Mouse (Mus musculus): ENCODE results near the gene Kcna5. TPM values are rescaled to one million over a fixed set of nuclear protein-coding genes. Genes with fewer than 3 reads are reported as not detected.

The Kcna5 gene
- total and polyA plus RNA-seq, 2 experiments, result under 0.01 TPM; not detected in 1

DNA sequence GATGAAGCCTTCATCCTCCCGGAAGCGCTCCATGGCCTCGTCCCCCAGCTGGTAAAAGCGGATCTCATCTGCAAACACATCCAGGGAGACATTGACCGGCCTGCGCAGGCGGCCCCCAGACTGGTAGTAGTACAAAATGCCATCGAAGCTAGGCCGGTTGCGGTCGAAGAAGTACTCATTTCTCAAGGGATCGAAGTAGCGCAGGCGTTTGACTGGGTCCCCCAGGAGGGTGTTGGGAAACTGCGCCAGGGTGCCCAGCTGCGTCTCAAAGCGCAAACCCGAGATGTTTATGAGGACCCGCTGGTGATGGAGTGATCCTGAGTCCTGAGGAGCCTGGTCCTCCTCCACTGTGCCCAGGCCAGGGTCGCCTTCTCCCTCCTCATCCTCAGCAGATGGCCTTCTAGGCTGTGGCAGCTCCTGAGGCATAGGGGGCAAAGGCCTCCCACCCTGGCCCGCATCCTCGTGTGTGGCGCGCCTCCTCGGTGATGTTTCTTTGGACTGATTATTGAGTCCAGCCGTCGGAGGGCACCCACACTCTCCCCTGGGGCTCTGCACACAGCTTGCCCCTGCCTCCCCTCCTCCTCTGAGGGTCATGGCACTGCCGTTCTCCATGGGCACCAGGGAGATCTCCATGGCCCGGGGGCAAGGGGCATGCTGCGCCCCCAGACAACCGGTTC, 543 bp downstream of the Kcna5 start:
- Histone ChIP-seq H3K9ac (ENCODE audit: low read depth, low read length) (no peak overlapping the region), H3K36me3 (ENCODE audit: control insufficient read depth, insufficient read depth, low read length) (no peaks in the 10 kb centered on the region), H3K27me3 (ENCODE audit: control insufficient read depth, insufficient read depth, low read length) (no peaks in the 10 kb centered on the region; the same call in 1 of the 2 replicates), H3K27ac (replicated peaks; ENCODE audit: insufficient read depth, low read depth, low read length) (no peak overlapping the region), H3K79me2 (ENCODE audit: control insufficient read depth, insufficient read depth, low read length) (no peaks in the 10 kb centered on the region), H3K4me1 (ENCODE audit: control insufficient read depth, insufficient read depth, low read length) (no peaks in the 10 kb centered on the region), H3K4me3 (ENCODE audit: insufficient read depth, low read depth, low read length) (peak overlapping the region; percentile 1; the same call in 1 of the 2 replicates)
- TF ChIP-seq CTCF (IDR thresholded peaks at IDR 0.05; ENCODE audit: low read depth, low read length) (no peak), POLR2A (IDR thresholded peaks at IDR 0.05; ENCODE audit: extremely low read depth, insufficient read depth, low read length) (no peak)
- DNase-seq (ENCODE audit: extremely low read depth, low read depth, low spot score), result no peak
- 13% methylated on average over 31 of the region's 31 CpGs for WGBS

- Histone ChIP-seq H3K4me3 (ENCODE audit: insufficient read depth, low read depth, low read length) (no peak overlapping the region), H3K27me3 (ENCODE audit: control insufficient read depth, insufficient read depth, low read length) (no peaks in the 10 kb centered on the region; the same call in 1 of the 2 replicates), H3K36me3 (ENCODE audit: control insufficient read depth, insufficient read depth, low read length) (no peaks in the 10 kb centered on the region), H3K9ac (ENCODE audit: low read depth, low read length) (no peak overlapping the region), H3K27ac (replicated peaks; ENCODE audit: insufficient read depth, low read depth, low read length) (no peak overlapping the region), H3K79me2 (ENCODE audit: control insufficient read depth, insufficient read depth, low read length) (no peaks in the 10 kb centered on the region), H3K4me1 (ENCODE audit: control insufficient read depth, insufficient read depth, low read length) (no peaks in the 10 kb centered on the region)
- TF ChIP-seq CTCF (IDR thresholded peaks at IDR 0.05; ENCODE audit: low read depth, low read length), result no peak
- no peak for TF ChIP-seq POLR2A (IDR thresholded peaks at IDR 0.05; ENCODE audit: extremely low read depth, insufficient read depth, low read length)
- no peak for DNase-seq (ENCODE audit: extremely low read depth, low read depth, low spot score)
- 87% methylated on average over 4 of the region's 4 CpGs for WGBS
These were observed 3.9 kb downstream of the Kcna5 start for GRCm38 (mm10) chr6:126531306-126531705.

DNA sequence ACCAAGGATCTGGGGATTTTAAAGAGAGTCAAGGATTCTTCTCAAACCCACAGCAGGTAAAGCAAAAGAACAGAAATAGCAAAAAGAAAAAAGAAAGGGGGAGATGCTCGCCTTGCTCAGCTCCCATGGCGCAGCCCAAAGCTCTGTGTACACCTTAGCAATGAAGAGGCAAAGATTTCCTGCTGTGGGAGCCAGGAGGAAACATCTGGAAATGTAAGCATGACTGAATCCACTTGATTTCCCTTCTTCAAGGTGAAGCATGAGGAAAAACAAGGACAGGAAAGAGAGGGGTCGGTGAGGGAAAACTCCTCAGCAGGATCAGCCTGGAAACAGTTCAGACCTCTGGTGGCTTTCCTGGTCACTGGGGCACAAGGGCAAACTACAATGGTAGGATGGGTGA, 5.2 kb downstream of the Kcna5 start:
- Histone ChIP-seq H3K9ac (ENCODE audit: low read depth, low read length) (no peak overlapping the region), H3K36me3 (ENCODE audit: control insufficient read depth, insufficient read depth, low read length) (no peaks in the 10 kb centered on the region), H3K27me3 (ENCODE audit: control insufficient read depth, insufficient read depth, low read length) (no peaks in the 10 kb centered on the region; the same call in 1 of the 2 replicates), H3K27ac (replicated peaks; ENCODE audit: insufficient read depth, low read depth, low read length) (no peak overlapping the region), H3K79me2 (ENCODE audit: control insufficient read depth, insufficient read depth, low read length) (no peaks in the 10 kb centered on the region), H3K4me3 (ENCODE audit: insufficient read depth, low read depth, low read length) (no peak overlapping the region), H3K4me1 (ENCODE audit: control insufficient read depth, insufficient read depth, low read length) (no peaks in the 10 kb centered on the region)
- 66% methylated on average over 3 of the region's 3 CpGs for WGBS
- DNase-seq (ENCODE audit: extremely low read depth, low read depth, low spot score), result no peak
- TF ChIP-seq CTCF (IDR thresholded peaks at IDR 0.05; ENCODE audit: low read depth, low read length) (no peak), POLR2A (IDR thresholded peaks at IDR 0.05; ENCODE audit: extremely low read depth, insufficient read depth, low read length) (no peak)

- WGBS, result 50% methylated on average over 10 of the region's 10 CpGs
- Histone ChIP-seq H3K4me3 (ENCODE audit: insufficient read depth, low read depth, low read length) (no peak overlapping the region), H3K4me1 (ENCODE audit: control insufficient read depth, insufficient read depth, low read length) (no peaks in the 10 kb centered on the region), H3K36me3 (ENCODE audit: control insufficient read depth, insufficient read depth, low read length) (no peaks in the 10 kb centered on the region), H3K9ac (ENCODE audit: low read depth, low read length) (no peak overlapping the region), H3K27me3 (ENCODE audit: control insufficient read depth, insufficient read depth, low read length) (no peaks in the 10 kb centered on the region), H3K79me2 (ENCODE audit: control insufficient read depth, insufficient read depth, low read length) (no peaks in the 10 kb centered on the region), H3K27ac (replicated peaks; ENCODE audit: insufficient read depth, low read depth, low read length) (no peak overlapping the region)
- TF ChIP-seq POLR2A (IDR thresholded peaks at IDR 0.05; ENCODE audit: extremely low read depth, insufficient read depth, low read length) (no peak), CTCF (IDR thresholded peaks at IDR 0.05; ENCODE audit: low read depth, low read length) (no peak)
- no peak for DNase-seq (ENCODE audit: extremely low read depth, low read depth, low spot score)
These were observed 20.5 kb downstream of the Kcna5 start for GRCm38 (mm10) chr6:126514720-126515119.

- Histone ChIP-seq H3K4me3 (ENCODE audit: insufficient read depth, low read depth, low read length) (no peak overlapping the region), H3K79me2 (ENCODE audit: control insufficient read depth, insufficient read depth, low read length) (no peaks in the 10 kb centered on the region), H3K36me3 (ENCODE audit: control insufficient read depth, insufficient read depth, low read length) (no peaks in the 10 kb centered on the region), H3K27ac (replicated peaks; ENCODE audit: insufficient read depth, low read depth, low read length) (no peak overlapping the region), H3K9ac (ENCODE audit: low read depth, low read length) (no peak overlapping the region), H3K4me1 (ENCODE audit: control insufficient read depth, insufficient read depth, low read length) (no peaks in the 10 kb centered on the region), H3K27me3 (ENCODE audit: control insufficient read depth, insufficient read depth, low read length) (no peaks in the 10 kb centered on the region)
- DNase-seq (ENCODE audit: extremely low read depth, low read depth, low spot score), result no peak
- no peak for TF ChIP-seq POLR2A (IDR thresholded peaks at IDR 0.05; ENCODE audit: extremely low read depth, insufficient read depth, low read length)
- no peak for TF ChIP-seq CTCF (IDR thresholded peaks at IDR 0.05; ENCODE audit: low read depth, low read length)
- 80% methylated on average over 3 of the region's 3 CpGs for WGBS
These were observed 21.4 kb downstream of the Kcna5 start for GRCm38 (mm10) chr6:126513714-126514248.

DNA sequence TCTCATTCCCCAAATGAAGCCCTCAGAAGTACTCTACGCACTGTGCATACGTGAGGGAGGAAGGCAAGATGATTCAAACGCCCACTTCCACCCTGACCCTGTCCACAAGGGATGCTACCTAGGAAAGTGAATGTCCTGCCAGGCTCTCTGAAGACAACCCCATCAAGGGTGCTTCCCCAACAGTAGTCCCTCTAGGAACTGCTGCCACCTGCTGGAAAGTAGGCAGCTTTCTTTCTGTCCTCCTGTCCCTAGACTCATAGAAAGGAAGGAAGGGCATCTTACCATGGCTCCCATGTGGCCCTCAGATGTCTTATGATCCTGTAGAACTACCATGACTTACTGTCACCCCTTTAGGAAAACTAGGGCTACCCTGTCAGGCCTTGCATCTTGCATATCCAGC, 22.1 kb downstream of the Kcna5 start:
- Histone ChIP-seq H3K27me3 (ENCODE audit: control insufficient read depth, insufficient read depth, low read length) (no peaks in the 10 kb centered on the region), H3K36me3 (ENCODE audit: control insufficient read depth, insufficient read depth, low read length) (no peaks in the 10 kb centered on the region), H3K4me3 (ENCODE audit: insufficient read depth, low read depth, low read length) (no peak overlapping the region), H3K4me1 (ENCODE audit: control insufficient read depth, insufficient read depth, low read length) (no peaks in the 10 kb centered on the region), H3K9ac (ENCODE audit: low read depth, low read length) (no peak overlapping the region), H3K79me2 (ENCODE audit: control insufficient read depth, insufficient read depth, low read length) (no peaks in the 10 kb centered on the region), H3K27ac (replicated peaks; ENCODE audit: insufficient read depth, low read depth, low read length) (no peak overlapping the region)
- DNase-seq (ENCODE audit: extremely low read depth, low read depth, low spot score), result no peak
- no peak for TF ChIP-seq CTCF (IDR thresholded peaks at IDR 0.05; ENCODE audit: low read depth, low read length)
- no peak for TF ChIP-seq POLR2A (IDR thresholded peaks at IDR 0.05; ENCODE audit: extremely low read depth, insufficient read depth, low read length)
- WGBS, result 84% methylated on average over 3 of the region's 3 CpGs

Measured in liver, adult 2 months (tissue).